Mouse (Mus musculus): Measurements from ENCODE around the gene Cnga4. TPM values are rescaled to one million over a fixed set of nuclear protein-coding genes. Genes with fewer than 3 reads are reported as not detected.
"Not testable (repeated sequence)": the region's sequence is repeated elsewhere in the genome, so short reads cannot be mapped to it uniquely, and the experiment has no call there.

Gene Cnga4
- total RNA-seq (2017) = not detected in 2 replicates

- ATAC-seq (replicated peaks in 1 of 2; ENCODE audit: insufficient read depth in 1 of 2, low FRiP score in 2 of 2, low TSS enrichment in 1 of 2, low read depth in 1 of 2, poor library complexity in 2 of 2, severe bottlenecking in 2 of 2) = no peak
Observed at GRCm38 (mm10) chr7:105404268-105404667, at the start of gene Cnga4. Gene Cnga4 (plus strand): TSS chr7:105404568.

DNA sequence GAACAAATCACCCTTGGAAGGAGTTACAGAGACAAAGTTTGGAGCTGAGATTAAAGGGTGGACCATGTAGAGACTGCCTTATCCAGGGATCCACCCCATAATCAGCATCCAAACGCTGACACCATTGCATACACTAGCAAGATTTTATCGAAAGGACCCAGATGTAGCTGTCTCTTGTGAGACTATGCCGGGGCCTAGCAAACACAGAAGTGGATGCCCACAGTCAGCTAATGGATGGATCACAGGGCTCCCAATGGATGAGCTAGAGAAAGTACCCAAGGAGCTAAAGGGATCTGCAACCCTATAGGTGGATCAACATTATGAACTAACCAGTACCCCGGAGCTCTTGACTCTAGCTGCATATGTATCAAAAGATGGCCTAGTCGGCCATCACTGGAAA, 48.3 kb upstream of the Cnga4 start:
- not testable (repeated sequence) for ATAC-seq (replicated peaks in 1 of 2; ENCODE audit: insufficient read depth in 1 of 2, low FRiP score in 2 of 2, low TSS enrichment in 1 of 2, low read depth in 1 of 2, poor library complexity in 2 of 2, severe bottlenecking in 2 of 2)

- ATAC-seq (replicated peaks in 1 of 2; ENCODE audit: insufficient read depth in 1 of 2, low FRiP score in 2 of 2, low TSS enrichment in 1 of 2, low read depth in 1 of 2, poor library complexity in 2 of 2, severe bottlenecking in 2 of 2) = not testable (repeated sequence)
Observed at GRCm38 (mm10) chr7:105356487-105356886, 47.9 kb upstream of the Cnga4 start.

DNA sequence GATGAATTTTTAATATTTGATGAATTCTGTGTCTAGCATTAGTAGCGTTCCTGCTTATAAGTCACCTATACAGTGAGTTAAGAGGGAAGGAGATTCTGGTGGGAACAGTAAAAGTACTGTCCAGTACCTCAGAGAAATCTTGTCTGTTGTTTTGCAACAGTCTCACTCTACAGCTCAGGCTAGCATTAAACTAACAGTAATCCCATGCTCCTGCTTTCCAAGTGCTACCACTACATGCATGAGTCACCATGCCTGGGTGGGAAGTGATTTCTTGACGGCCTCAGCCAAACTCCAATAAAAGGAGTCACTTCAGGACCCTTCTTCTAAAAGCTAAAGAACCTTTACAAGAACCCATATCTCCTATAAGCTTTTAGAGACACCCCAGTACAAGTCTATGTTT, 42.7 kb upstream of the Cnga4 start:
- ATAC-seq (replicated peaks in 1 of 2; ENCODE audit: insufficient read depth in 1 of 2, low FRiP score in 2 of 2, low TSS enrichment in 1 of 2, low read depth in 1 of 2, poor library complexity in 2 of 2, severe bottlenecking in 2 of 2) = no peak

GRCm38 (mm10) chr7:105367268-105367667, 37.1 kb upstream of the Cnga4 start:
- no peak for ATAC-seq (replicated peaks in 1 of 2; ENCODE audit: insufficient read depth in 1 of 2, low FRiP score in 2 of 2, low TSS enrichment in 1 of 2, low read depth in 1 of 2, poor library complexity in 2 of 2, severe bottlenecking in 2 of 2)

GRCm38 (mm10) chr7:105367930-105368329, 36.4 kb upstream of the Cnga4 start, which contains the start of gene Olfr692:
Gene Olfr692 (plus strand): TSS chr7:105368230.
- no peak for ATAC-seq (replicated peaks in 1 of 2; ENCODE audit: insufficient read depth in 1 of 2, low FRiP score in 2 of 2, low TSS enrichment in 1 of 2, low read depth in 1 of 2, poor library complexity in 2 of 2, severe bottlenecking in 2 of 2)

DNA sequence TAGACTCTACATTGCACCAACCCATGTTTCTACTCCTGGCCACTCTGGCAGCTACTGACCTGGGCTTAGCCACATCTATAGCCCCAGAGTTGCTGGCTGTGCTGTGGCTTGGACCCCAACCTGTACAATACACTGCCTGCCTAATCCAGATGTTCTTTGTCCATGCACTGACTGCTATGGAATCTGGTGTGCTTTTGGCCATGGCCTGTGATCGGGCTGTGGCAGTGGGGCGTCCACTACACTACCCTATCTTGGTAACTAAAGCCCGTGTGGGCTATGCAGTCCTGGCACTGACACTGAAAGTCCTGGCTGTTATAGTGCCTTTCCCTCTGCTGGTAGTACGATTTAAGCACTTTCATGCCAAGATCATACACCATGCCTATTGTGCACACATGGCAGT, 35.8 kb upstream of the Cnga4 start:
- no peak for ATAC-seq (replicated peaks in 1 of 2; ENCODE audit: insufficient read depth in 1 of 2, low FRiP score in 2 of 2, low TSS enrichment in 1 of 2, low read depth in 1 of 2, poor library complexity in 2 of 2, severe bottlenecking in 2 of 2)

- peak; percentile 90 to 93 for ATAC-seq (replicated peaks in 1 of 2; ENCODE audit: insufficient read depth in 1 of 2, low FRiP score in 2 of 2, low TSS enrichment in 1 of 2, low read depth in 1 of 2, poor library complexity in 2 of 2, severe bottlenecking in 2 of 2)
Observed at GRCm38 (mm10) chr7:105372912-105373311, 31.5 kb upstream of the Cnga4 start.

DNA sequence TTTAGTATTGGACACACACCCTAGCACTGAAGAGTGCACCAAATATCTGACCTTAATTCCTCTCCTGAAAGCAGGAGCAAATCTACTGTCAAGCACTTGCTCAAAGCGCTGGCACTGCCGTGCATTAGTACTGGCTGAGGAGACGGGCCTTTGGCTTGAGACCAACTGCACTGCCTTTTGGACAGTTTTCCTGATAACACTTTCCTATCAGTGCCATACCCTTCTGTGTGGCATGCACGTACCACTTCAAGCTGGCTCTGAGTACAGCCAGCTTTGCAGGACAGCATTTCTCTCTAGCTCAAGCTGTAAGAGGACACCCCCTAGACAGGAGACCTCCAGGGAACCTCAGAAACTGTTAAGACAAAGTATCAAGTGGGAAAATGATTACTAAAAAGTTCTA, 30.9 kb upstream of the Cnga4 start:
- ATAC-seq (replicated peaks in 1 of 2; ENCODE audit: insufficient read depth in 1 of 2, low FRiP score in 2 of 2, low TSS enrichment in 1 of 2, low read depth in 1 of 2, poor library complexity in 2 of 2, severe bottlenecking in 2 of 2) = peak; percentile 21 to 22; a peak in 1 of 4 replicates

DNA sequence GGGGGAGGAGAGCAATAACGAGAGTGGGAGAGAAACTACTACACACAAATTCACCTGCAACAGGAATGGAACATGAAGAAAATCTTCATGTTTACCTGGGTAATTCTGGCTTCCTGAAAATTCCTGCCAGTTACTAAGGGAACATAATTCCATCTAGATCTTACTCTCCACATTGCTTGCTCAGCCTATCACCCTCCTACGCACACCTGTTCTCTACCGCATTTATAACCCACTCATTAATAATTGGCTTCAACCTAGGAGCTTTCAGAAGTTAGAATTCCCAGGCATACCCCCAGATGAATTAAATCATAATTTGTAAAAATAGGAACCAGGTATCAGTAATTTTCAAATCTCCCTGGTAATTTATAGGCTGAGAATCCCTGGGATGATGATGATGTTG, 30.4 kb upstream of the Cnga4 start:
- ATAC-seq (replicated peaks in 1 of 2; ENCODE audit: insufficient read depth in 1 of 2, low FRiP score in 2 of 2, low TSS enrichment in 1 of 2, low read depth in 1 of 2, poor library complexity in 2 of 2, severe bottlenecking in 2 of 2) = no peak

GRCm38 (mm10) chr7:105374866-105375265, 29.5 kb upstream of the Cnga4 start, which contains the start of gene Gm5901:
Gene Gm5901 (plus strand): TSS chr7:105375038.
- ATAC-seq (replicated peaks in 1 of 2; ENCODE audit: insufficient read depth in 1 of 2, low FRiP score in 2 of 2, low TSS enrichment in 1 of 2, low read depth in 1 of 2, poor library complexity in 2 of 2, severe bottlenecking in 2 of 2) = no peak

GRCm38 (mm10) chr7:105380329-105380728, 24.0 kb upstream of the Cnga4 start:
- ATAC-seq (replicated peaks in 1 of 2; ENCODE audit: insufficient read depth in 1 of 2, low FRiP score in 2 of 2, low TSS enrichment in 1 of 2, low read depth in 1 of 2, poor library complexity in 2 of 2, severe bottlenecking in 2 of 2) = peak; percentile 19 to 48; a peak in 2 of 4 replicates

DNA sequence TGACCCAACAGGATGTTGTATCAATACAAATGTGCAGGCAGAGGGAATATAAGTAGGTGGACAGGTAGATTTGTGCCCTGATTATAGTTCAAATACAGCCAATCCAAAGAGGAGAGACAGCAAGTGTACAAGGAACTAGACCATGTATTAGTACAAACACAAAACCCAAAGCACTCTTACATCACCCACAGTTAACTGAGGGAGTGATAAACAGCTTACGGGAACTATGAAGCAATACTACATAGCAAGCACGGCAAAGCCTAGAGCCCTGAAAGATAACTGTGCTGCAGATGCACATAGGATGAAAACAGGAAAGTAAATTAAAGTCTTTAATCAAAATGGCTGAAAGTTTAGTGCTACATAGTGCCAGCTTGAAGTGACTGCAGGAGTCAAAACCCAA, 16.7 kb upstream of the Cnga4 start:
- no peak for ATAC-seq (replicated peaks in 1 of 2; ENCODE audit: insufficient read depth in 1 of 2, low FRiP score in 2 of 2, low TSS enrichment in 1 of 2, low read depth in 1 of 2, poor library complexity in 2 of 2, severe bottlenecking in 2 of 2)

DNA sequence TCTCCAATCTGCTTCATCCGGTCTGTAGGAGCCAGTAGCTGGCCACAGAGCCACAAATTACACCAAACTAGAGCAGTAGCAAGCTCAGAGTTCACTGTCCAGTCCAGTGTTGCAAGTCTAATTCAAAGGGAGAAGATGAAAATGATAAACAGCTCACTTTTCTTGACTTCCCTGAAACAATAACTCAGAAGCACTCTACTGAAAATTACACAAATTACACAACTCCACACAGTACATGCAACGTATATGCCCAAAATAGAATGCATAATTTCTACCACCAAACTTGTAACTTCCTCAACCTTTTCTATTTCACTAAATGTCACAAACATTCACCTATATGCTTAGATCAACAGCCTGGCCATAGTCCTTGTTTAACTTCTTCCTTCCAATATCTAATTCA, 14.1 kb upstream of the Cnga4 start:
- ATAC-seq (replicated peaks in 1 of 2; ENCODE audit: insufficient read depth in 1 of 2, low FRiP score in 2 of 2, low TSS enrichment in 1 of 2, low read depth in 1 of 2, poor library complexity in 2 of 2, severe bottlenecking in 2 of 2) = peak in 1 of 2 experiments; percentile 40; a peak in 1 of 4 replicates

DNA sequence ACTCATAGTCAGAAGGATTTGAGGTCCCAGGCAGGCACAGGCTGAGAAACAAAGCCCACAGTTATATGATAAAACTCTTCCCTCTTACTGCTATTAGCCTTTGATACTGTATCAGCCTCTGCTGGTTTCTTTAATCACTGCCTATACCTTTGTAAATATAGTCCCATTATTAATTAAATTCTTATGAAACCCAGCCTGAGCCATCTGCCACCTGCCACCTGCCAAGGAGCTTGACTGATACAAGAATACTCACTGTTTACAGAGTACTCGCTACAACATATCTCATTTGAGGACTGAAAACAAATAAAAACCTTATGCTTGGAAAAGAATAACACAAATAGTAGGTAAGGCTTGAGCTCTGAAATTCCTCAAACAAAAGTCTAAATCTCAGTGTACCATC, 9.8 kb upstream of the Cnga4 start:
- no peak for ATAC-seq (replicated peaks in 1 of 2; ENCODE audit: insufficient read depth in 1 of 2, low FRiP score in 2 of 2, low TSS enrichment in 1 of 2, low read depth in 1 of 2, poor library complexity in 2 of 2, severe bottlenecking in 2 of 2)

- no peak for ATAC-seq (replicated peaks in 1 of 2; ENCODE audit: insufficient read depth in 1 of 2, low FRiP score in 2 of 2, low TSS enrichment in 1 of 2, low read depth in 1 of 2, poor library complexity in 2 of 2, severe bottlenecking in 2 of 2)
Observed at GRCm38 (mm10) chr7:105395131-105395820, 9.1 kb upstream of the Cnga4 start.

GRCm38 (mm10) chr7:105396126-105396525, 8.2 kb upstream of the Cnga4 start:
- ATAC-seq (replicated peaks in 1 of 2; ENCODE audit: insufficient read depth in 1 of 2, low FRiP score in 2 of 2, low TSS enrichment in 1 of 2, low read depth in 1 of 2, poor library complexity in 2 of 2, severe bottlenecking in 2 of 2) = no peak

- peak; percentile 69 to 78 for ATAC-seq (replicated peaks in 1 of 2; ENCODE audit: insufficient read depth in 1 of 2, low FRiP score in 2 of 2, low TSS enrichment in 1 of 2, low read depth in 1 of 2, poor library complexity in 2 of 2, severe bottlenecking in 2 of 2)
Observed at GRCm38 (mm10) chr7:105399058-105399934, 5.1 kb upstream of the Cnga4 start.

Data from hematopoietic stem cell, adult 5-6 weeks (primary cell).